Mouse (Mus musculus) CH12.LX (cell line): Measurements from ENCODE around the gene Tescl. TPM values are rescaled to one million over a fixed set of nuclear protein-coding genes. Genes with fewer than 3 reads are reported as not detected.

ENCODE experiments used
- DNase-seq: peaks from one replicate; pipeline ENCODE4 v3.0.0-alpha.2; 2013; ENCODE audit errors: extremely low read depth
- H3K27ac ChIP-seq: 2 replicates; pipeline ENCODE4 v1.5.1; 2012; ENCODE audit warnings: low read depth, mild to moderate bottlenecking, control low read depth, moderate library complexity; ENCODE audit not compliant: insufficient read depth
- H3K27me3 ChIP-seq: replicated peaks from 2 replicates; pipeline ENCODE3; 2012; ENCODE audit warnings: inconsistent platforms
- H3K36me3 ChIP-seq, 2 experiments: replicated peaks in 1 of 2; 2 replicates each; pipeline versions ENCODE3 to v1.6.1; 2012; ENCODE audit warnings: inconsistent platforms in 1 of 2, low read length in 1 of 2, mild to moderate bottlenecking in 1 of 2, mixed read lengths in 1 of 2, moderate library complexity in 1 of 2; ENCODE audit not compliant: control insufficient read depth in 1 of 2, insufficient read depth in 1 of 2
- H3K4me1 ChIP-seq, 2 experiments: 2 replicates each; pipeline ENCODE4 v1.6.1; 2012; ENCODE audit warnings: inconsistent platforms in 1 of 2, moderate library complexity in 1 of 2; ENCODE audit not compliant: insufficient read depth in 2 of 2, control insufficient read depth in 1 of 2
- H3K4me2 ChIP-seq: 2 replicates; pipeline ENCODE4 v1.6.1; 2012; ENCODE audit warnings: low read depth, mild to moderate bottlenecking, control low read depth; ENCODE audit not compliant: poor library complexity, insufficient read depth, severe bottlenecking
- H3K4me3 ChIP-seq, 3 experiments: fragments of 150-350 bp in 1 of 3; sonication (generic) in 1 of 3; replicated peaks in 1 of 3; 2 replicates each; pipeline versions ENCODE3 to v1.5.1; 2011 to 2012; ENCODE audit warnings: low read depth in 2 of 3, low read length in 2 of 3, mild to moderate bottlenecking in 2 of 3, moderate library complexity in 2 of 3, control low read depth in 1 of 3, improper control_type of control experiment in 1 of 3, inconsistent platforms in 1 of 3, mixed read lengths in 1 of 3; ENCODE audit not compliant: poor library complexity in 1 of 3
- H3K79me2 ChIP-seq: replicated peaks from 2 replicates; pipeline ENCODE4 v1.6.1; 2012; ENCODE audit warnings: mild to moderate bottlenecking, moderate library complexity; ENCODE audit not compliant: control insufficient read depth, poor library complexity, insufficient read depth, severe bottlenecking; ENCODE audit errors: extremely low read depth
- H3K9ac ChIP-seq: 2 replicates; pipeline ENCODE4 v1.6.1; 2012; ENCODE audit warnings: low read depth, mild to moderate bottlenecking, control low read depth, moderate library complexity; ENCODE audit not compliant: insufficient read depth
- H3K9me3 ChIP-seq: replicated peaks from 2 replicates; pipeline ENCODE3; 2012; ENCODE audit warnings: low read length, inconsistent platforms, mixed read lengths
- CHD1 ChIP-seq: IDR thresholded peaks from 2 replicates; pipeline ENCODE4 v1.6.1; 2012; ENCODE audit warnings: low read depth, low read length, improper control_type of control experiment, inconsistent platforms
- CTCF ChIP-seq, 2 experiments: IDR thresholded peaks in 1 of 2; conservative IDR thresholded peaks in 1 of 2; 2 replicates each; pipeline ENCODE4 v1.5.1; 2011 to 2012; ENCODE audit warnings: low read depth in 2 of 2, low read length in 2 of 2, improper control_type of control experiment in 1 of 2, inconsistent platforms in 1 of 2, mild to moderate bottlenecking in 1 of 2, moderate library complexity in 1 of 2
- RAD21 ChIP-seq: IDR thresholded peaks from 2 replicates; pipeline ENCODE4 v1.6.1; 2011; ENCODE audit warnings: low read depth, mild to moderate bottlenecking, low read length, improper control_type of control experiment, moderate library complexity
- SMC3 ChIP-seq: IDR thresholded peaks from 2 replicates; pipeline ENCODE4 v1.6.1; 2011; ENCODE audit warnings: low read depth, low read length, improper control_type of control experiment
- TCF12 ChIP-seq: IDR thresholded peaks from 2 replicates; pipeline ENCODE4 v1.6.1; 2014; ENCODE audit warnings: low read depth, mild to moderate bottlenecking, inconsistent platforms, low read length, improper control_type of control experiment
- dilution Hi-C: fragments of 300-500 bp; cut with MboI; formaldehyde crosslinking; loops from 2 replicates; pipeline ENCODE4 v1.14.3; 2020; ENCODE audit warnings: low sequenced_read_pairs; ENCODE audit not compliant: extremely low pct_unique_long_range_greater_than_20kb, extremely low pct_ligation_motif_present
- in situ Hi-C: fragments of 300-500 bp; cut with MboI; formaldehyde crosslinking; loops from 3 replicates; pipeline ENCODE4 v1.14.3; 2019; ENCODE audit warnings: low sequenced_read_pairs, low pct_ligation_motif_present, low pct_unique_long_range_greater_than_20kb, mixed read lengths
- polyA plus RNA-seq: library from polyadenylated mRNA; unstranded; fragments of >175 nt; gene quantifications from 2 replicates; pipeline ENCODE4 v1.2.1, GENCODE M21; 2012; ENCODE audit warnings: low read depth; ENCODE audit not compliant: insufficient read length
- total RNA-seq, 2 experiments: library from RNA; depleted of rRNA; stranded (reverse); fragments of 300-350 nt in 1 of 2; fragments of >200 nt in 1 of 2; gene quantifications; 2 replicates each; pipeline ENCODE4 v1.2.3; 2012 to 2014

Gene Tescl
- total and polyA plus RNA-seq, 3 experiments: not detected

DNA sequence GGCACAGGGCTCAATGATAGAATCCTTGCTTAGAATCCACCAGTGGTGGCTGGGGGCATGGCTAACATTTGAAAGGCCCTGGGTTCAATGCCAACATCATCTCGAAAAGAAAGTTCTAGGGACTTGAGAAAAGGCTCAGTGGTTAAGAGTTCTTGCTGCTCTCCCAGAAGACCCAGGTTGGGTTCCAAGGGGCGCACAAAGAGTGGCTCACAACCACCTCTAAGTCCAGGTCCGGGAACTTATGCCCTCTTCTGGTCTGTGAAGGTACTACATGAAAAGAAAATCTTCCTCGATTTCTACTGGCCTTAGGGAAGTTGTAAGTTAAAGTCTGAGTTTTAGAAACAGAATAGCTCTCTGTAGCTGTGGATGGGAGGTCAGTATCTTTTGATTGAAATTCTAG is 47.6 kb downstream of the Tescl start:
- peak; percentile 61 for TF ChIP-seq SMC3
- peak; percentile 26 to 62; a peak in 3 of 4 replicates for TF ChIP-seq CTCF (conservative IDR thresholded peaks at IDR 0.05 in 1 of 2, IDR thresholded peaks at IDR 0.05 in 1 of 2; ENCODE audit: low read depth in 2 of 2, low read length in 2 of 2)
- TF ChIP-seq RAD21: peak; percentile 35
- TF ChIP-seq TCF12: no peak
- TF ChIP-seq CHD1: no peak
- in situ Hi-C loops: no loop called here
- H3K4me1 ChIP-seq: peaks cover 0 to 5% of the 10 kb centered on the region in 2 experiments; a peak in 1 of 4 replicates
- no peak overlapping the region for H3K4me3 ChIP-seq
- DNase-seq: peak; percentile 18
- H3K79me2 ChIP-seq: no peaks in the 10 kb centered on the region
- dilution Hi-C loops: no loop called here
- no peak overlapping the region for H3K4me2 ChIP-seq
- no peak overlapping the region for H3K27ac ChIP-seq
- no peak overlapping the region for H3K9ac ChIP-seq
- peaks cover 6 to 12% of the 10 kb centered on the region in 2 experiments for H3K36me3 ChIP-seq
- H3K9me3 ChIP-seq: no peaks in the 10 kb centered on the region
- H3K27me3 ChIP-seq: peaks cover 3% of the 10 kb centered on the region

Other genes starting within 250 kb of the Tescl start
- 0.29 and 0.42 TPM in 2 replicates for gene Zfp112, start 221.6 kb downstream of the Tescl start, total RNA-seq (2012; rRNA removed)
- gene Zfp112, start 221.6 kb downstream of the Tescl start, total RNA-seq (2014; rRNA removed): 0.46 and 0.55 TPM in 2 replicates
- gene Zfp112, start 221.6 kb downstream of the Tescl start, polyA plus RNA-seq: 0.40 and 0.53 TPM in 2 replicates
- gene Zfp235, start 199.8 kb downstream of the Tescl start, total RNA-seq (2012; rRNA removed): 6.7 and 7.3 TPM in 2 replicates
- 5.6 and 5.9 TPM in 2 replicates for gene Zfp235, start 199.8 kb downstream of the Tescl start, total RNA-seq (2014; rRNA removed)
- 2.8 and 3.4 TPM in 2 replicates for gene Zfp235, start 199.8 kb downstream of the Tescl start, polyA plus RNA-seq
- gene Zfp114, start 158.9 kb downstream of the Tescl start, total RNA-seq (2012; rRNA removed): not detected in 2 replicates
- gene Zfp114, start 158.9 kb downstream of the Tescl start, total RNA-seq (2014; rRNA removed): not detected in 2 replicates
- gene Zfp114, start 158.9 kb downstream of the Tescl start, polyA plus RNA-seq: not detected in 2 replicates
- gene Zfp111, start 122.5 kb downstream of the Tescl start, total RNA-seq (2012; rRNA removed): not detected in 2 replicates
- not detected in 2 replicates for gene Zfp111, start 122.5 kb downstream of the Tescl start, total RNA-seq (2014; rRNA removed)
- not detected in 2 replicates for gene Zfp111, start 122.5 kb downstream of the Tescl start, polyA plus RNA-seq
- not detected in 2 replicates for gene Zfp109, start 96.4 kb downstream of the Tescl start, total RNA-seq (2012; rRNA removed)
- gene Zfp109, start 96.4 kb downstream of the Tescl start, total RNA-seq (2014; rRNA removed): not detected in 2 replicates
- not detected in 2 replicates for gene Zfp109, start 96.4 kb downstream of the Tescl start, polyA plus RNA-seq
- gene Zfp108, start 79.1 kb downstream of the Tescl start, total RNA-seq (2012; rRNA removed): not detected in 2 replicates
- gene Zfp108, start 79.1 kb downstream of the Tescl start, total RNA-seq (2014; rRNA removed): not detected in 2 replicates
- not detected in 2 replicates for gene Zfp108, start 79.1 kb downstream of the Tescl start, polyA plus RNA-seq
- 0.17 and 0.21 TPM in 2 replicates for gene Zfp93, start 63.5 kb downstream of the Tescl start, total RNA-seq (2012; rRNA removed)
- gene Zfp93, start 63.5 kb downstream of the Tescl start, total RNA-seq (2014; rRNA removed): 0.28 and 0.30 TPM in 2 replicates
- 0.11 and 0.15 TPM in 2 replicates for gene Zfp93, start 63.5 kb downstream of the Tescl start, polyA plus RNA-seq
- 1.4 and 3.3 TPM in 2 replicates for gene Zfp61, start 32.7 kb downstream of the Tescl start, total RNA-seq (2012; rRNA removed)
- 3.2 and 3.8 TPM in 2 replicates for gene Zfp61, start 32.7 kb downstream of the Tescl start, total RNA-seq (2014; rRNA removed)
- 2.0 and 2.3 TPM in 2 replicates for gene Zfp61, start 32.7 kb downstream of the Tescl start, polyA plus RNA-seq
- gene Zfp94, start 17.3 kb downstream of the Tescl start, total RNA-seq (2012; rRNA removed): 6.0 and 6.7 TPM in 2 replicates
- 4.5 and 5.8 TPM in 2 replicates for gene Zfp94, start 17.3 kb downstream of the Tescl start, total RNA-seq (2014; rRNA removed)
- 3.3 and 4.7 TPM in 2 replicates for gene Zfp94, start 17.3 kb downstream of the Tescl start, polyA plus RNA-seq
- not detected in 2 replicates for gene Lypd5, start 15.3 kb upstream of the Tescl start, total RNA-seq (2012; rRNA removed)
- not detected in 2 replicates for gene Lypd5, start 15.3 kb upstream of the Tescl start, total RNA-seq (2014; rRNA removed)
- not detected in 2 replicates for gene Lypd5, start 15.3 kb upstream of the Tescl start, polyA plus RNA-seq
- 7.6 and 10.5 TPM in 2 replicates for gene Kcnn4, start 36.3 kb upstream of the Tescl start, total RNA-seq (2012; rRNA removed)
- gene Kcnn4, start 36.3 kb upstream of the Tescl start, total RNA-seq (2014; rRNA removed): 12.9 and 14.3 TPM in 2 replicates
- 8.2 and 10.6 TPM in 2 replicates for gene Kcnn4, start 36.3 kb upstream of the Tescl start, polyA plus RNA-seq
- 19.1 and 20.5 TPM in 2 replicates for gene Smg9, start 65.7 kb upstream of the Tescl start, total RNA-seq (2012; rRNA removed)
- 16.9 and 19.9 TPM in 2 replicates for gene Smg9, start 65.7 kb upstream of the Tescl start, total RNA-seq (2014; rRNA removed)
- 24.6 and 26.8 TPM in 2 replicates for gene Smg9, start 65.7 kb upstream of the Tescl start, polyA plus RNA-seq
- gene Irgc1, start 118.4 kb upstream of the Tescl start, total RNA-seq (2012; rRNA removed): not detected in 2 replicates
- gene Irgc1, start 118.4 kb upstream of the Tescl start, total RNA-seq (2014; rRNA removed): not detected in 2 replicates
- gene Irgc1, start 118.4 kb upstream of the Tescl start, polyA plus RNA-seq: not detected in 2 replicates
- 0.13 and 0.29 TPM in 2 replicates for gene Plaur, start 128.5 kb upstream of the Tescl start, total RNA-seq (2012; rRNA removed)
- 0.69 and 0.72 TPM in 2 replicates for gene Plaur, start 128.5 kb upstream of the Tescl start, total RNA-seq (2014; rRNA removed)
- gene Plaur, start 128.5 kb upstream of the Tescl start, polyA plus RNA-seq: 0.26 and 0.57 TPM in 2 replicates
- 0.38 and 0.59 TPM in 2 replicates for gene Cadm4, start 148.1 kb upstream of the Tescl start, total RNA-seq (2012; rRNA removed)
- gene Cadm4, start 148.1 kb upstream of the Tescl start, total RNA-seq (2014; rRNA removed): 0.16 and 0.34 TPM in 2 replicates
- 0.36 and 0.56 TPM in 2 replicates for gene Cadm4, start 148.1 kb upstream of the Tescl start, polyA plus RNA-seq
- gene Zfp428, start 173.1 kb upstream of the Tescl start, total RNA-seq (2012; rRNA removed): 11.1 and 14.1 TPM in 2 replicates
- gene Zfp428, start 173.1 kb upstream of the Tescl start, total RNA-seq (2014; rRNA removed): 16.0 and 20.4 TPM in 2 replicates
- gene Zfp428, start 173.1 kb upstream of the Tescl start, polyA plus RNA-seq: 14.3 and 15.1 TPM in 2 replicates
- 0.08 and 0.17 TPM in 2 replicates for gene AC161166.1, start 178.5 kb upstream of the Tescl start, total RNA-seq (2012; rRNA removed)
- not detected in 2 replicates for gene AC161166.1, start 178.5 kb upstream of the Tescl start, total RNA-seq (2014; rRNA removed)
- 0.26 TPM in 1 of 2 replicates, not detected in the other for gene AC161166.1, start 178.5 kb upstream of the Tescl start, polyA plus RNA-seq
- 8.7 and 10.1 TPM in 2 replicates for gene Irgq, start 196.8 kb upstream of the Tescl start, total RNA-seq (2012; rRNA removed)
- 4.6 and 5.1 TPM in 2 replicates for gene Irgq, start 196.8 kb upstream of the Tescl start, total RNA-seq (2014; rRNA removed)
- 8.6 and 9.9 TPM in 2 replicates for gene Irgq, start 196.8 kb upstream of the Tescl start, polyA plus RNA-seq
- 6.1 and 6.4 TPM in 2 replicates for gene Pinlyp, start 212.2 kb upstream of the Tescl start, total RNA-seq (2012; rRNA removed)
- gene Pinlyp, start 212.2 kb upstream of the Tescl start, total RNA-seq (2014; rRNA removed): 11.9 and 17.3 TPM in 2 replicates
- gene Pinlyp, start 212.2 kb upstream of the Tescl start, polyA plus RNA-seq: 6.6 and 7.4 TPM in 2 replicates
- gene Xrcc1, start 212.4 kb upstream of the Tescl start, total RNA-seq (2012; rRNA removed): 128 and 136 TPM in 2 replicates
- gene Xrcc1, start 212.4 kb upstream of the Tescl start, total RNA-seq (2014; rRNA removed): 81.7 and 86.3 TPM in 2 replicates
- gene Xrcc1, start 212.4 kb upstream of the Tescl start, polyA plus RNA-seq: 148 and 162 TPM in 2 replicates